Mouse (Mus musculus): ENCODE results near the gene Tas2r118. TPM values are rescaled to one million over a fixed set of nuclear protein-coding genes. Genes with fewer than 3 reads are reported as not detected.

Tas2r118 gene
- polyA plus RNA-seq (2012; rRNA removed), result not detected in 2 replicates

DNA sequence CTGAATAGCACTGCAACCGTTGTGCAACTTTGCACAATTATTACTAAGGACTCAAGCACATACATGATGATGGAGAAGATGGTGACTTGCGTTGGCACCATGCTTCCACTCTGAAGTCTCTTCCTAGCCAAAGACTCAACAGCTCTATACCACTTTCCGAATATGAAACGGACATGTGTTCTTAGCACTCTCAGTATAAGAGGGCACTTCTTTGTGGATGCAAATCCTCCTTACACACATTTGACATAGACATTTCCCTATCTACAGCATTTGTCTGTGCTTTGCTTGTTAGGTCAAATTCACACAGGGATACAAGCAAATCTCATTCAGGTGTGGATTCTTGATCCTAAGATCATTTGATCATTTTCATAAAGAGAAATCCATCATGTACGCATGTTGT lies at the start of gene Tas2r118:
Tas2r118 (minus strand) TSS at position 101 of the 400 bp plus-strand sequence.
- Histone ChIP-seq H3K4me1 (replicated peaks; ENCODE audit: control insufficient read depth, insufficient read depth, low read length) (no peaks in the 10 kb centered on the region), H3K36me3 (ENCODE audit: control insufficient read depth, insufficient read depth, low read length) (no peaks in the 10 kb centered on the region), H3K27me3 (ENCODE audit: control insufficient read depth, insufficient read depth, low read length) (no peaks in the 10 kb centered on the region), H3K27ac (ENCODE audit: control insufficient read depth, insufficient read depth, low read length) (no peak within 1 kb of the TSS), H3K4me3 (ENCODE audit: control insufficient read depth, insufficient read depth, low read length) (no peak within 1 kb of the TSS)
- no peak for DNase-seq
- 97% methylated on average over 5 of the region's 5 CpGs for WGBS
- no peak for TF ChIP-seq CTCF (IDR thresholded peaks at IDR 0.05; ENCODE audit: borderline replicate concordance, control insufficient read depth, extremely low read depth, insufficient read depth, low read length, poor library complexity)
- no peak for TF ChIP-seq POLR2A (IDR thresholded peaks at IDR 0.05; ENCODE audit: control insufficient read depth, extremely low read depth, insufficient read depth, low read length, poor library complexity)

GRCm38 (mm10) chr6:24018320-24018719 lies 48.5 kb upstream of the Tas2r118 start:
- no peak for DNase-seq
- TF ChIP-seq POLR2A (IDR thresholded peaks at IDR 0.05; ENCODE audit: control insufficient read depth, extremely low read depth, insufficient read depth, low read length, poor library complexity) (no peak), CTCF (IDR thresholded peaks at IDR 0.05; ENCODE audit: borderline replicate concordance, control insufficient read depth, extremely low read depth, insufficient read depth, low read length, poor library complexity) (no peak)
- H3K27me3 ChIP-seq (ENCODE audit: control insufficient read depth, insufficient read depth, low read length), result no peaks in the 10 kb centered on the region
- WGBS, result 90% methylated on average over 5 of the region's 5 CpGs
- H3K4me3 ChIP-seq (ENCODE audit: control insufficient read depth, insufficient read depth, low read length), result no peak overlapping the region
- no peaks in the 10 kb centered on the region for H3K4me1 ChIP-seq (replicated peaks; ENCODE audit: control insufficient read depth, insufficient read depth, low read length)
- no peaks in the 10 kb centered on the region for H3K36me3 ChIP-seq (ENCODE audit: control insufficient read depth, insufficient read depth, low read length)
- H3K27ac ChIP-seq (ENCODE audit: control insufficient read depth, insufficient read depth, low read length), result no peak overlapping the region

- H3K27me3 ChIP-seq (ENCODE audit: control insufficient read depth, insufficient read depth, low read length), result no peaks in the 10 kb centered on the region
- H3K4me3 ChIP-seq (ENCODE audit: control insufficient read depth, insufficient read depth, low read length), result no peak overlapping the region
- no peaks in the 10 kb centered on the region for H3K36me3 ChIP-seq (ENCODE audit: control insufficient read depth, insufficient read depth, low read length)
- H3K4me1 ChIP-seq (replicated peaks; ENCODE audit: control insufficient read depth, insufficient read depth, low read length), result no peaks in the 10 kb centered on the region
- DNase-seq, result no peak
- no peak overlapping the region for H3K27ac ChIP-seq (ENCODE audit: control insufficient read depth, insufficient read depth, low read length)
- 93% methylated on average over 2 of the region's 2 CpGs for WGBS
- TF ChIP-seq POLR2A (IDR thresholded peaks at IDR 0.05; ENCODE audit: control insufficient read depth, extremely low read depth, insufficient read depth, low read length, poor library complexity) (no peak), CTCF (IDR thresholded peaks at IDR 0.05; ENCODE audit: borderline replicate concordance, control insufficient read depth, extremely low read depth, insufficient read depth, low read length, poor library complexity) (no peak)
These were observed 23.4 kb upstream of the Tas2r118 start for GRCm38 (mm10) chr6:23993276-23993675.

DNA sequence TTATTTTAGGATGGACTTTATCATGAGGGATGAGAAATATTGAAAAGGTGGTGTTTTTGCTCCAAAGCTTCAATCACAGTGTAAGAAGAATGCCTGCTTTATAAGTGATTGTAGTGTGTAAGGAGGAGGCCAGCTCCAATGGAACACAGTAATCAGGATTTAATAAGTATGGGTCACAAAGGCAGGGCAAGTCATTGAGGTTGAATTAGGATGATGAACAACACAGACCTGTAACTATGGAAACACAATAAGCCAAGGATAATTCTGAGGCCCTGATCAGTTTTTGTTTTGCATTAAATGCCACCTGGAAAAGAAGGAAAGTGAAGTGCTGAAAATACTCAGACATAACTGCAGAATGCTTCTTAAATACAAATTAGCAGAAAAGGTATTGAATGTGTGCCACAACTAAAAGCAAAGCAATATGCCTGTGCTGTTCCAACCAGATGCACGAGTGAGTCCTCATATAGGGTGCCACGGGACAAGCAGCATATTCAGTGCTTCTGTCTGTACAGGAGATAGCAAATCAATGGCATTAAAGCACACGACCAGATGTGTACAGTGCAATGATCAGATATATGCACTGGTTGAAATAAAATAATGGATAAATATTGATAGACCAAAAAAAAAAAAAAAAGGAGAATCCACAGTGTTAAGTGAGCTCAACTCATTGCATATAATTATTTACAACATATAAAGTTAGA lies 21.0 kb upstream of the Tas2r118 start:
- Histone ChIP-seq H3K36me3 (ENCODE audit: control insufficient read depth, insufficient read depth, low read length) (no peaks in the 10 kb centered on the region), H3K27ac (ENCODE audit: control insufficient read depth, insufficient read depth, low read length) (no peak overlapping the region), H3K27me3 (ENCODE audit: control insufficient read depth, insufficient read depth, low read length) (no peaks in the 10 kb centered on the region), H3K4me3 (ENCODE audit: control insufficient read depth, insufficient read depth, low read length) (no peak overlapping the region), H3K4me1 (replicated peaks; ENCODE audit: control insufficient read depth, insufficient read depth, low read length) (no peaks in the 10 kb centered on the region)
- TF ChIP-seq CTCF (IDR thresholded peaks at IDR 0.05; ENCODE audit: borderline replicate concordance, control insufficient read depth, extremely low read depth, insufficient read depth, low read length, poor library complexity) (no peak), POLR2A (IDR thresholded peaks at IDR 0.05; ENCODE audit: control insufficient read depth, extremely low read depth, insufficient read depth, low read length, poor library complexity) (no peak)
- DNase-seq, result no peak
- 83% methylated on average over 3 of the region's 3 CpGs for WGBS

DNA sequence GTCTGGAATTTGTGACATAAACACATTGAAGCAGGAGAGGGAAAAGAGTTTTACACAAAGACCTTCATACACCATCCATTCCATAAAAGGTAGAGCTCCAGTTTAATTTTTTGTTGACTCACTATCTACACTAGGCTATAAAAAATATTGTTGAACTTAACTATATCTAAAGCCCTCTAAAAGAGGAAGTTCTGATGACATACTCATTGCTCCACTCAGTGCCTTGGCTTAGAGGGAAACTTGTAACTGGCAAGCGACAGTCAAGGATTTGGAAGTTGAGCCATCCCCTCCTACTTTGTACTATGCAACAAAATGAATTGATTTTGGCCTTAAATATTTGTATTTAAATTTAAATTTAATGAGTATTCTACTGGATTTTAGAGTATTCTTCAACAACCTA lies 16.4 kb upstream of the Tas2r118 start:
- no peak overlapping the region for H3K27ac ChIP-seq (ENCODE audit: control insufficient read depth, insufficient read depth, low read length)
- no peak for DNase-seq
- H3K4me3 ChIP-seq (ENCODE audit: control insufficient read depth, insufficient read depth, low read length), result no peak overlapping the region
- no peaks in the 10 kb centered on the region for H3K36me3 ChIP-seq (ENCODE audit: control insufficient read depth, insufficient read depth, low read length)
- TF ChIP-seq CTCF (IDR thresholded peaks at IDR 0.05; ENCODE audit: borderline replicate concordance, control insufficient read depth, extremely low read depth, insufficient read depth, low read length, poor library complexity) (no peak), POLR2A (IDR thresholded peaks at IDR 0.05; ENCODE audit: control insufficient read depth, extremely low read depth, insufficient read depth, low read length, poor library complexity) (no peak)
- 87% methylated on average over 1 of the region's 1 CpGs for WGBS
- H3K27me3 ChIP-seq (ENCODE audit: control insufficient read depth, insufficient read depth, low read length), result no peaks in the 10 kb centered on the region
- H3K4me1 ChIP-seq (replicated peaks; ENCODE audit: control insufficient read depth, insufficient read depth, low read length), result no peaks in the 10 kb centered on the region

GRCm38 (mm10) chr6:23966980-23967379 lies 2.9 kb downstream of the Tas2r118 start:
- Histone ChIP-seq H3K4me3 (ENCODE audit: control insufficient read depth, insufficient read depth, low read length) (no peak overlapping the region), H3K36me3 (ENCODE audit: control insufficient read depth, insufficient read depth, low read length) (no peaks in the 10 kb centered on the region), H3K4me1 (replicated peaks; ENCODE audit: control insufficient read depth, insufficient read depth, low read length) (no peaks in the 10 kb centered on the region), H3K27me3 (ENCODE audit: control insufficient read depth, insufficient read depth, low read length) (no peaks in the 10 kb centered on the region), H3K27ac (ENCODE audit: control insufficient read depth, insufficient read depth, low read length) (no peak overlapping the region)
- TF ChIP-seq CTCF (IDR thresholded peaks at IDR 0.05; ENCODE audit: borderline replicate concordance, control insufficient read depth, extremely low read depth, insufficient read depth, low read length, poor library complexity) (no peak), POLR2A (IDR thresholded peaks at IDR 0.05; ENCODE audit: control insufficient read depth, extremely low read depth, insufficient read depth, low read length, poor library complexity) (no peak)
- WGBS, result 65% methylated on average over 2 of the region's 2 CpGs
- no peak for DNase-seq

All from thymus, adult 2 months (tissue).